Mouse (Mus musculus) T-helper 17 cell (primary cell): ENCODE measurements at regions not wholly inside any gene's neighbourhood (a gene's known extent, or its start where the extent isn't known, plus 50 kb on each side); places are given as distances from the start of the nearest gene placed in this dataset.

Experiments used
- in situ Hi-C, 2 experiments: fragments of 300-600 bp; cut with MboI, MseI; formaldehyde crosslinking; loops; 1 replicate in 1 of 2; 2 replicates in 1 of 2; pipeline ENCODE4 v1.15.1; 2025; ENCODE audit warnings: high pct_unique_total_duplicates in 2 of 2

- in situ Hi-C loops, result loop anchor here in 1 of 2 experiments (10.0 kb wide), 1 partner anchor 965 kb away; no protein-coding TSS in a partner anchor
Measured at GRCm38 (mm10) chr12:63309799-63310198, 1164.7 kb downstream of the Fscb start.

GRCm38 (mm10) chr12:63279321-63279720 lies 1195.2 kb downstream of the Fscb start:
- in situ Hi-C loops, result no loop called here
